Mouse (Mus musculus) midbrain, embryonic 16.5 days (tissue): Measurements from ENCODE around the gene Gm20379. TPM values are rescaled to one million over a fixed set of nuclear protein-coding genes. Genes with fewer than 3 reads are reported as not detected.
A peak's percentile ranks its signal among the peaks of the same experiment; 100 is the strongest.

Source experiments
- ATAC-seq: fragments of 200-750 bp; cut with Nextera tagmentation; 2 replicates; pipeline ENCODE4 v1.8.0; 2017; ENCODE audit warnings: moderate TSS enrichment
- H3K27ac ChIP-seq: fragments of 300-500 bp; sonication (generic); 2 replicates; pipeline ENCODE4 v1.5.1; 2014; ENCODE audit warnings: mild to moderate bottlenecking, low read length, mixed read lengths
- H3K27me3 ChIP-seq: fragments of 300-500 bp; sonication (generic); 2 replicates; pipeline ENCODE4 v1.6.1; 2014; ENCODE audit warnings: low read depth, low read length, mixed read lengths; ENCODE audit not compliant: control insufficient read depth, insufficient read depth
- H3K36me3 ChIP-seq: fragments of 300-500 bp; sonication (generic); 2 replicates; pipeline ENCODE4 v1.6.1; 2014; ENCODE audit warnings: mild to moderate bottlenecking, low read length, moderate library complexity, mixed read lengths; ENCODE audit not compliant: control insufficient read depth, insufficient read depth
- H3K4me1 ChIP-seq: fragments of 300-500 bp; sonication (generic); 2 replicates; pipeline ENCODE4 v1.6.1; 2014; ENCODE audit warnings: mild to moderate bottlenecking, low read length, mixed read lengths; ENCODE audit not compliant: control insufficient read depth, insufficient read depth
- H3K4me2 ChIP-seq: fragments of 300-500 bp; sonication (generic); 2 replicates; pipeline ENCODE4 v1.6.1; 2014; ENCODE audit warnings: mild to moderate bottlenecking, low read length, mixed read lengths
- H3K4me3 ChIP-seq: fragments of 300-500 bp; sonication (generic); 2 replicates; pipeline ENCODE4 v1.5.1; 2014; ENCODE audit warnings: low read depth, mild to moderate bottlenecking, low read length, moderate library complexity, mixed read lengths
- H3K9ac ChIP-seq: fragments of 300-500 bp; sonication (generic); 2 replicates; pipeline ENCODE4 v1.6.1; 2014; ENCODE audit warnings: low read depth, low read length, mixed read lengths
- H3K9me3 ChIP-seq: fragments of 300-500 bp; sonication (generic); replicated peaks from 2 replicates; pipeline ENCODE4 v1.6.1; 2014; ENCODE audit warnings: mild to moderate bottlenecking, low read length, mixed read lengths; ENCODE audit not compliant: control insufficient read depth, poor library complexity, severe bottlenecking
- WGBS: fragments of 180-500 bp; shearing (Covaris S2); extraction: QIAGEN DNeasy Blood & Tissue Kit; methylation state at CpG from one replicate; pipeline ENCODE4 v1.1.7; 2014; 5-methylcytosine and 5-hydroxymethylcytosine counted together
- polyA plus RNA-seq: library from polyadenylated mRNA; unstranded; fragments of >200 nt; fragmentation: Nextera tagmentation; extraction: Ambion mirVana; gene quantifications from 2 replicates; pipeline ENCODE4 v1.2.1, GENCODE M21; 2015

Gm20379 gene
- polyA plus RNA-seq, 1 experiment from 2014 or later: 0.75 TPM

DNA sequence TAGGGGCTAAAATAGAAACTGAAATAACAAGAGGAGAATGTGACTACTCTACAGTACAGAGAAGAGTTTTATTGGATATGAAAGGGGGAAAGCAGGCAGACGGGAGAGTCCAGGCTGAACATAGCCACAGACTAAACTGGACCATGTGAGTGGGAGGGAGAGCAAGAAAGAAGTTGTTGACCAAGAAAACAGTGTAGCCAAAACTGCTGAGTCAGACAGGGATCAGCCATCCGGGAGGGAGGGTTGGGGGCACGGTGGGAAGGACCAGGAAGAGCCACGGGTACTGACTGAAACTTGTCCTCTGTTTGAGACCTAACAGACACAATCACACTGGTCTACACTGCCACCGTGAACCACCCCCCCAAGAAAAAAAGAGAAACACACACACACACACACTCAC lies 20.2 kb downstream of the Gm20379 start:
- Histone ChIP-seq H3K36me3 (0 out of 2 replicates have a peak, but pooled peaks cover 2% of the 10 kb centered on the region), H3K9ac (no peak overlapping the region), H3K4me1 (no peaks in the 10 kb centered on the region), H3K4me3 (no peak overlapping the region), H3K27me3 (no peaks in the 10 kb centered on the region), H3K9me3 (no peaks in the 10 kb centered on the region), H3K27ac (no peak overlapping the region), H3K4me2 (no peak overlapping the region)
- no peak for ATAC-seq
- whole genome bisulfite sequencing: 79% methylated on average over 5 of the region's 5 CpGs

DNA sequence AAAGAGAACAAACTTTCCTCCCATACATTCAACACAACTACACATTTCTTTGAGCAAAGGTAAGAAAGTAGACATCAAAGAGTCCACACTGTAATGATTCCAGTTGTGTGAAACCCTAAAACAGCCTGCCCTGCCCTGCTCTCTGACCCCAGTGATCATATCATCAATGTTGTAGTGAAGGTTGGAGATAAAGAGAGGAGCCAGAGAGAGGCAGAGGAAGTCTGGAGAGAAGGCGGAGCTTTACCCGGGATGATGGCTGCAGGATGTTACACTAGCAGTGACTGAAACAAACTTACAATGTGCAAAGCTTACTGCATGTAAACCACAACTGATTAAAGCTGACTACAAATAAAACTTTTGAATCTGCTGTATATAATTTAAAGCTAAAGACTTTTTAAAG lies 22.2 kb downstream of the Gm20379 start:
- no peaks in the 10 kb centered on the region for H3K27me3 ChIP-seq
- 0 out of 2 replicates have a peak, but pooled peaks cover 2% of the 10 kb centered on the region for H3K36me3 ChIP-seq
- H3K9ac ChIP-seq: no peak overlapping the region
- H3K9me3 ChIP-seq: no peaks in the 10 kb centered on the region
- ATAC-seq: no peak
- no peak overlapping the region for H3K27ac ChIP-seq
- H3K4me2 ChIP-seq: no peak overlapping the region
- 92% methylated on average over 2 of the region's 2 CpGs for WGBS
- no peak overlapping the region for H3K4me3 ChIP-seq
- no peaks in the 10 kb centered on the region for H3K4me1 ChIP-seq

DNA sequence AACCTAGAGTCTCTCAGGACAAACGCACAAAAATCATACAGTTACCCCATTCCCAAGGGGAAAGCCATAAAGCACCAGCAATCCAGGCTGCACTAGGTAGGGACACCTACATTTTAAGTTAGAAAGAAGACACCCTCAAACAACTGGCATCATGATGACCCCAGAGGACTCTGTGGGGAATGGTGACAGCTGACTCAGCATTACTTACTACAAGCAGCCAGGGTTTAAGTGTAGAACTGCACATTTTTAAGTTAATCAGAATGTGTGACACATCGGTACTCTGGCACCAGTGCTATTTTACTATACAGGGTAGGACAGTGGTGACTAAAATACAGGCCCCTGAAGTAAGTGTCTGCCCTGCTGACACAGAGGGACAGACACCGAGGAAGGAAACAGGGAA lies 24.8 kb downstream of the Gm20379 start:
- no peak overlapping the region for H3K4me3 ChIP-seq
- H3K9me3 ChIP-seq: no peaks in the 10 kb centered on the region
- no peak overlapping the region for H3K4me2 ChIP-seq
- H3K27ac ChIP-seq: no peak overlapping the region
- 91% methylated on average over 3 of the region's 3 CpGs for WGBS
- H3K9ac ChIP-seq: no peak overlapping the region
- H3K36me3 ChIP-seq: 0 out of 2 replicates have a peak, but pooled peaks cover 2% of the 10 kb centered on the region
- no peaks in the 10 kb centered on the region for H3K4me1 ChIP-seq
- H3K27me3 ChIP-seq: no peaks in the 10 kb centered on the region
- no peak for ATAC-seq

DNA sequence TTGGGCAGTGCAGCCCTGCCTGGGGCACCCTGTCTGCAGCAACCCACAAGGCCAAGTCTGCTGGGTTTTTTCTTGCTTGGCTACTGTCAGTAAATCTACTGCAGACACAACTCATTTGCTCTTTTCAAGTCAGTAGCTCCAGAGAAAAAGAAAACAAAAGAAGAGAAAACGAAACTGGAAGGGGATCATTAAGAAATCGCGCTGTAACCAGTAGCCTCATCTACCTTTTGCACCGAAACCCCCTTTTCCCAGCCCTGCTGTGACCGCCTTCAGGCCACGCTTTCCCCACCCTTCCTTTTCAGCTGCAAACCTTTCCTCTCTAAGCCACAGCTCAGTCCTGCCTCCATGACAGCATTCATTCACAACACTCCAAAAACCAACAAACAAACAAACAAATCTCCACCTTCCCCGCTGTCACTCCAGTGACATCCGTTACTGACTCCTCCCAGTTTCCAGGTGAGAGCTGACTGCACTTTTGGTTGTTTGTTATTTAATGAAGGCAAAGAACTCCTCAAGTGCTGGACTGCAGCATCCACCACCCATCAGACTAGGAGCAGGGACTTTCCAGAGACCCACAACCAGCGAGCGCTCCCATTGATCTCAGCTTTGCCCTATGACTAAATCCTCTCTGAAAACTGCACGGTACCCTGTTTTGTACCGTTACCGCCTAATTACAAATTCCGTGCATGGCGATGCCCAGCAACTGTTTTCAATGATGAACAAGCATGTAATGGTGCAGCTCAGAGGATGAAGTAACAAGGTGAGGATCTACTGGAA lies 26.5 kb downstream of the Gm20379 start:
- Histone ChIP-seq H3K4me1 (no peaks in the 10 kb centered on the region), H3K27me3 (no peaks in the 10 kb centered on the region), H3K27ac (no peak overlapping the region), H3K36me3 (0 out of 2 replicates have a peak, but pooled peaks cover 2% of the 10 kb centered on the region), H3K9me3 (no peaks in the 10 kb centered on the region), H3K9ac (no peak overlapping the region), H3K4me3 (no peak overlapping the region), H3K4me2 (no peak overlapping the region)
- ATAC-seq: no peak
- WGBS: 89% methylated on average over 15 of the region's 15 CpGs

DNA sequence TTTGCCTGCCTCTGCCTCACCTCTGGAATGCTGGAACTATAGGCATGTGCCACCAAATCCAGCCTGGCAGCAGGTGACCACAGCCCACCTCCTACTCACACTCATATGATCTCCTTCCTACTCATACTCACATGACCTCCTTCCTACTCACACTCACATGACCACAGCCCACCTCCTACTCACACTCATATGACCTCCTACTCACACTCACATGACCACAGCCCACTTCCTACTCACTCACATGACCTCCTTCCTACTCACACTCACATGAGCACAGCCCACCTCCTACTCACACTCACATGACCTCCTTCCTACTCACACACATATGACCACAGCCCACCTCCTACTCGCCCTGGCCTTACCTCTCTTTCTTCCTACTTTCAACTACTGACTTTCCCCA lies 31.1 kb downstream of the Gm20379 start:
- no peak overlapping the region for H3K9ac ChIP-seq
- no peak for ATAC-seq
- no peak overlapping the region for H3K4me2 ChIP-seq
- H3K27ac ChIP-seq: no peak overlapping the region
- no peaks in the 10 kb centered on the region for H3K27me3 ChIP-seq
- no peaks in the 10 kb centered on the region for H3K36me3 ChIP-seq
- no peak overlapping the region for H3K4me3 ChIP-seq
- WGBS: 97% methylated on average over 1 of the region's 1 CpGs
- H3K4me1 ChIP-seq: no peaks in the 10 kb centered on the region
- no peaks in the 10 kb centered on the region for H3K9me3 ChIP-seq

DNA sequence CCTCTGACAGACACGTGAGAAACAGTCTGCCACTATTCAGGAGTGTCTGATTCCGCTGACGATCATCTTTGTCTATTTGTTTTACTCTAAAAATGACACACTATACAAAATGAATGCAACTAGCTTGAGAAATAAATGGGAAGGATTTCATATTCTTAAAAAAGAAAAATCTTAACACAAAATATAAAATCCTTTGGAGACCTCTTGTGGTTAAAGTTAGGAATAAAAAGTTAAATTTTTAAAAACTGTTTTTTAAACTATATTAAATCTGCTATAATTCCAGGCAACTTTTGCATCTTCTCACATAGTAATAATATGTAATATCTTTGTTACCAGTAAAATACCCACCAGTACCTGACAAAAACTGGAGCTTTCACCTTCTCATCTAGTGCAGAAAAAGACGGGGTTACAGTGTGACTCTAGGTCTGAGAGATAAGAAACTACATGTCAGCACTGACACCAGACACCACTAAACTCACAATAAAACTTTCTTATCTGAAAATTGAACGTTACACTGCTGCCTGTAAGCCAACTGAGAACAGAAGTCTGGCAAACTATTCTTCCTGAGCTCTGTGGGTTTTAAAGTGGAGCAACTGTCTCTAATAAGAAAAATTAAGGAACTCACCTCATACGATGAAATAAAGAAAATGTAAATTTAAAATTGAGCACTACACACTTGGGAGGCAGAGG lies 32.1 kb downstream of the Gm20379 start:
- no peak overlapping the region for H3K4me2 ChIP-seq
- H3K4me1 ChIP-seq: no peaks in the 10 kb centered on the region
- WGBS: 74% methylated on average over 6 of the region's 6 CpGs
- H3K27ac ChIP-seq: no peak overlapping the region
- no peak overlapping the region for H3K9ac ChIP-seq
- no peak for ATAC-seq
- no peaks in the 10 kb centered on the region for H3K36me3 ChIP-seq
- no peaks in the 10 kb centered on the region for H3K27me3 ChIP-seq
- H3K4me3 ChIP-seq: no peak overlapping the region
- H3K9me3 ChIP-seq: no peaks in the 10 kb centered on the region

DNA sequence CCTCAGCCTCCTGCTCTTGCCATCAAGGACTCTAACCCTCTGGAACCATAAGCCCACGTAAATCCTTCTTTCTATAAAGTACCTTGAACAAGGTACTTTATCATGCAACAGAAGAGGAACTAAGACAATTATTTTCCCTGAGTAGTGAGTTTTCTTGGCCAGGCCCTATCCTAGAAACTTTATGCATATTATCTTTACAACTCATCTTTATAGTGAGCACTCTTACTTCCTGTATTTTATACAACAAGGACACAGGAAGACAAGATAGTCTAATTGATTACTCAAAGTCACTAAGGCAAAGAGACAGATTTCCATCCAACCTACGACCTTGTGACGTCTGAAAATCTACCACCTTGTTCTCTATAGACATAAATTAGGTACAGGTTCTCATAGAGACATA lies 34.0 kb downstream of the Gm20379 start:
- H3K4me2 ChIP-seq: no peak overlapping the region
- no peaks in the 10 kb centered on the region for H3K4me1 ChIP-seq
- ATAC-seq: no peak
- H3K27ac ChIP-seq: no peak overlapping the region
- H3K9ac ChIP-seq: no peak overlapping the region
- no peaks in the 10 kb centered on the region for H3K27me3 ChIP-seq
- H3K9me3 ChIP-seq: no peaks in the 10 kb centered on the region
- H3K36me3 ChIP-seq: 0 out of 2 replicates have a peak, but pooled peaks cover 2% of the 10 kb centered on the region
- H3K4me3 ChIP-seq: no peak overlapping the region
- 95% methylated on average over 3 of the region's 3 CpGs for WGBS

DNA sequence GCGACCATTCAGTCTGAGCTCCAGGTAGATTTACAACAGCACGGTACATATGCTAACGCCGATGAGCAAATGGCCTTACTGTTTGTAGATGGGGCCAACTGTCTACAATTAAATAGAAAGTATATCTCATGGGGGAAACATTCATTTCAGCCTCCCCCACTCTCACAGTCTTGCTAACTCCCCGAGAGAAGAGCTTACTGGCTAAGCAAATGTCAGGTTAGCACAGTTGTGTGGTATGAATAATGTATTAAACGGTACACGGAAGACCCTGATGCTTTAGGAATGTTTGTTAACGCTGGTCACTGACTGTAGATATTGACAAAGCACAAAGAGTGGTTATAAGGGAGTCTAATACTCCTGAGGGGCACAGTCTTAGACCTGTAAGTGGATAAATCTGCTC lies 38.3 kb downstream of the Gm20379 start:
- 0 out of 2 replicates have a peak, but pooled peaks have one; percentile 21 for ATAC-seq
- Histone ChIP-seq H3K27me3 (no peaks in the 10 kb centered on the region), H3K4me1 (no peaks in the 10 kb centered on the region), H3K27ac (no peak overlapping the region), H3K4me3 (no peak overlapping the region), H3K36me3 (peaks cover 6% of the 10 kb centered on the region), H3K9me3 (no peaks in the 10 kb centered on the region), H3K4me2 (no peak overlapping the region), H3K9ac (no peak overlapping the region)
- 87% methylated on average over 8 of the region's 8 CpGs for WGBS

DNA sequence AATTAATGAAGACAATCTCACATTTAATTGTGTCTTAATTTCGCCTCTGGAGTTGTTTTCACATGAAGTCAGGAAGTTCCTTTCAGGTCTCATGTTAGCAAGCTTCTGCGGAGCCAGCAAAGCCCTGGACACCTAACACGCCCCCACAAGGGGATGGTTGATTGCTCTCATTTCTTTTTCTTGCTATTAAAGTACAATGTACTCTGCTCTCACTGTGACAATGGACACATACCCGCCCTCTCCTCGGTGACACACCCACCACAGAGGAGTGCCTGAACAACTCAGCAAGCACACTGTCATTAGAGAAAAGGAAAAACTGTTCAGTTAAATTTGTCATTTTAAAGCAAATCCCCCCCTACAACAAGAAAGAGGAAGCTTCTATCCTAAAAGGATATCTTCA lies 40.6 kb downstream of the Gm20379 start:
- Histone ChIP-seq H3K4me3 (no peak overlapping the region), H3K9me3 (no peaks in the 10 kb centered on the region), H3K4me1 (no peaks in the 10 kb centered on the region), H3K27me3 (no peaks in the 10 kb centered on the region), H3K4me2 (no peak overlapping the region), H3K27ac (no peak overlapping the region), H3K9ac (no peak overlapping the region), H3K36me3 (peaks cover 6% of the 10 kb centered on the region)
- 87% methylated on average over 5 of the region's 5 CpGs for WGBS
- no peak for ATAC-seq
